Mouse (Mus musculus) lung, adult 2 months (tissue): ENCODE measurements around the gene Fam243.

Source experiments
- CTCF ChIP-seq: fragments of 200-500 bp; IDR thresholded peaks from 2 replicates; pipeline ENCODE4 v1.5.1; 2011; ENCODE audit warnings: mild to moderate bottlenecking, low read length, control low read depth; ENCODE audit not compliant: insufficient read depth
- POLR2A ChIP-seq: fragments of 200-500 bp; IDR thresholded peaks from 2 replicates; pipeline ENCODE4 v1.6.1; 2011; ENCODE audit warnings: low read depth, mild to moderate bottlenecking, control low read depth, low read length, borderline replicate concordance; ENCODE audit errors: extremely low read depth

- TF ChIP-seq CTCF, result no peak
- no peak for TF ChIP-seq POLR2A
Measured at GRCm38 (mm10) chr16:92275526-92275925, 45.7 kb downstream of the Fam243 start.
